Mouse (Mus musculus): ENCODE results near the gene Gm20388. TPM values are rescaled to one million over a fixed set of nuclear protein-coding genes. Genes with fewer than 3 reads are reported as not detected.
"Not testable (repeated sequence)": the region's sequence is repeated elsewhere in the genome, so short reads cannot be mapped to it uniquely, and the experiment has no call there.

The Gm20388 gene
- total RNA-seq, 2 experiments from 2014 or later: 2.2 to 7.6 TPM

GRCm38 (mm10) chr8:123025951-123026351 is 3115.3 kb downstream of the Gm20388 start:
- DNase-seq (ENCODE audit: low spot score in 2 of 2): no peak
- TF ChIP-seq CTCF (conservative IDR thresholded peaks at IDR 0.05): no peak
- peak overlapping the region; percentile 11; the same call in 1 of the 2 replicates for H3K27ac ChIP-seq
- no peak overlapping the region for H3K4me3 ChIP-seq

- Histone ChIP-seq H3K27ac (no peak overlapping the region), H3K4me3 (no peak overlapping the region)
- DNase-seq (ENCODE audit: low spot score in 2 of 2): no peak
- TF ChIP-seq CTCF (conservative IDR thresholded peaks at IDR 0.05): no peak
Observed at GRCm38 (mm10) chr8:123027786-123028185, 3117.1 kb downstream of the Gm20388 start.

GRCm38 (mm10) chr8:123030091-123030490 is 3119.4 kb downstream of the Gm20388 start:
- H3K27ac ChIP-seq; H3K4me3 ChIP-seq; DNase-seq (ENCODE audit: low spot score in 2 of 2): not testable (repeated sequence)

- TF ChIP-seq CTCF (conservative IDR thresholded peaks at IDR 0.05): no peak
- Histone ChIP-seq H3K4me3 (no peak overlapping the region), H3K27ac (no peak overlapping the region)
- no peak for DNase-seq (ENCODE audit: low spot score in 2 of 2)
Observed at GRCm38 (mm10) chr8:123031321-123031978, 3120.8 kb downstream of the Gm20388 start.

GRCm38 (mm10) chr8:123032730-123033129 is 3122.1 kb downstream of the Gm20388 start:
- DNase-seq (ENCODE audit: low spot score in 2 of 2): no peak
- H3K4me3 ChIP-seq: no peak overlapping the region
- H3K27ac ChIP-seq: no peak overlapping the region
- no peak for TF ChIP-seq CTCF (conservative IDR thresholded peaks at IDR 0.05)

- no peak overlapping the region for H3K27ac ChIP-seq
- no peak overlapping the region for H3K4me3 ChIP-seq
- no peak for DNase-seq (ENCODE audit: low spot score in 2 of 2)
- TF ChIP-seq CTCF (conservative IDR thresholded peaks at IDR 0.05): no peak
Observed at GRCm38 (mm10) chr8:123033431-123033830, 3122.8 kb downstream of the Gm20388 start.

GRCm38 (mm10) chr8:123034171-123034570 is 3123.5 kb downstream of the Gm20388 start:
- no peak for TF ChIP-seq CTCF (conservative IDR thresholded peaks at IDR 0.05)
- Histone ChIP-seq H3K27ac (peak overlapping the region; percentile 0; the same call in 1 of the 2 replicates), H3K4me3 (no peak overlapping the region)
- no peak for DNase-seq (ENCODE audit: low spot score in 2 of 2)

GRCm38 (mm10) chr8:123036956-123037355 is 3126.3 kb downstream of the Gm20388 start:
- no peak for TF ChIP-seq CTCF (conservative IDR thresholded peaks at IDR 0.05)
- no peak overlapping the region for H3K4me3 ChIP-seq
- H3K27ac ChIP-seq: 0 out of 2 replicates have a peak overlapping the region, but pooled peaks have one; percentile 1
- DNase-seq (ENCODE audit: low spot score in 2 of 2): no peak

- TF ChIP-seq CTCF (conservative IDR thresholded peaks at IDR 0.05): no peak
- no peak for DNase-seq (ENCODE audit: low spot score in 2 of 2)
- H3K27ac ChIP-seq: peak overlapping the region; percentile 1; the same call in 1 of the 2 replicates
- no peak overlapping the region for H3K4me3 ChIP-seq
Observed at GRCm38 (mm10) chr8:123037487-123037886, 3126.8 kb downstream of the Gm20388 start.

GRCm38 (mm10) chr8:123038351-123038750 is 3127.7 kb downstream of the Gm20388 start:
- no peak for TF ChIP-seq CTCF (conservative IDR thresholded peaks at IDR 0.05)
- Histone ChIP-seq H3K27ac (no peak overlapping the region), H3K4me3 (no peak overlapping the region)
- no peak for DNase-seq (ENCODE audit: low spot score in 2 of 2)

- Histone ChIP-seq H3K4me3 (peak overlapping the region; percentile 91), H3K27ac (peak overlapping the region; percentile 98)
- TF ChIP-seq CTCF (conservative IDR thresholded peaks at IDR 0.05): no peak
Observed at GRCm38 (mm10) chr8:123039376-123040109, 3128.9 kb downstream of the Gm20388 start.

GRCm38 (mm10) chr8:123040110-123040650 is 3129.5 kb downstream of the Gm20388 start:
- DNase-seq (ENCODE audit: low spot score in 2 of 2): no peak
- TF ChIP-seq CTCF (conservative IDR thresholded peaks at IDR 0.05): no peak
- peak overlapping the region; percentile 98; the same call in 1 of the 2 replicates for H3K27ac ChIP-seq
- peak overlapping the region; percentile 91 for H3K4me3 ChIP-seq

More at GRCm38 (mm10) chr8:123039376-123040109, 3128.9 kb downstream of the Gm20388 start:
- no peak for DNase-seq (ENCODE audit: low spot score in 2 of 2)
